Mouse (Mus musculus): ENCODE data around the gene Ngp.
"Not testable (repeated sequence)": the region's sequence is repeated elsewhere in the genome, so short reads cannot be mapped to it uniquely, and the experiment has no call there.

The Ngp gene

GRCm38 (mm10) chr9:110419511-110420112 is at the start of gene Ngp:
Gene Ngp, plus strand, starts transcription at chr9:110419747.
- DNase-seq (ENCODE audit: low spot score) = no peak

GRCm38 (mm10) chr9:110369860-110370259 is 49.7 kb upstream of the Ngp start:
- no peak for DNase-seq (ENCODE audit: low spot score)

DNA sequence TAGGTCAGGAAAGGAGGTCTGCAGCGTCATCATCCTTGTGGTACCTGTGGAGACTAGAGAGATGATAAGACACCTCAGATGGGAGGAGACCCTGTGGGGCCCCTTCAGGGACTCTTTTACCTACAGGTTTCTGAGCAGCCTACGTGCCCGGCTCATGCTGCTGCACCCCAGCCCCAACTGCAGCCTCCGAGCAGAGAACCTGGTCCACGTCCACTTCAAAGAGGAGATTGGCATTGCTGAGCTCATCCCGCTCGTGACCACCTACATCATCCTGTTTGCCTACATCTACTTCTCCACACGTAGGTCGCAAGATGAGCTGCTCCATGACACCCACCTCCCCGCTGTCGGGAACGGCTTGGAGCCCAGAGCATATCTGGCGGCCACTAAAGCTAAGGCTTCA is 45.7 kb upstream of the Ngp start:
- no peak for DNase-seq (ENCODE audit: low spot score)

DNA sequence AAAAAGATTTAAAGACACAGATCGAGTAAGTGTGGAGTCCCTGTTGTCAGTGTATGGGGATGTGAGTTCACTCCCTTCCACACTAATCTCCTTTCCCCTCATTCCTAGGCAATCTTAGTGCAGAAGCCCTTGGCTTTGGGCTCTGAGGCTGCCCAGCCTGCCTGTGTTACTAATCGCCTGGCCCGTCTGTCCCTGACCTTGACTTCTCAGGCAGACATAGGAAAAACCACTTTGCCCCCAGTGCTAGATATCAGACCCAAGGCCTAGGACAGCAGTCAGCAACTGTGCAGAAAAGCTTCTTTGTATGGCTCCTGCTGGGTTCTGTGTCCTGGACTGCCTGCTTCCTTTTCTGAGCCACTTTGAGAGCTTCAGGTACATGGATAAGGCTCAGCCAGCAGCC is 43.9 kb upstream of the Ngp start:
- no peak for DNase-seq (ENCODE audit: low spot score)

- DNase-seq (ENCODE audit: low spot score) = not testable (repeated sequence)
Observed at GRCm38 (mm10) chr9:110377655-110378054, 41.9 kb upstream of the Ngp start.

- no peak for DNase-seq (ENCODE audit: low spot score)
Observed at GRCm38 (mm10) chr9:110379361-110379760, 40.2 kb upstream of the Ngp start.

DNA sequence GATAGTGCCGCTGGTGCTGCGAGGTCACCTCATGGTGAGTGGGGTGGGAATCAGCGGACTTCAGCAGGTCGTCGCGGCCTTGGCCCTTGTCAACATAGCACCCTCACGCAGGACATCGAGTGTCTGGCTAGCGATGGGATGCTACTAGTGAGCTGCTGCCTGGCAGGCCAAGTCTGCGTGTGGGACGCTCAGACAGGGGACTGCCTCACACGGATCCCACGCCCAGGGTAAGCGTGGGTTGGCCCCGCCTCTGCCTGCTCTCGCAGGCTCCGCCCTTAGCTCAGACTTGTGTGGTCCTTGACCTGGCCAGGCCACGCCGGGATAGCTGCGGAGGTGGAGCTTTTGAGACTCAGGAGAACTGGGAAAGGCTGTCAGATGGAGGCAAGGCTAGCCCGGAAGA is 38.9 kb upstream of the Ngp start:
- peak; percentile 9 for DNase-seq (ENCODE audit: low spot score)

DNA sequence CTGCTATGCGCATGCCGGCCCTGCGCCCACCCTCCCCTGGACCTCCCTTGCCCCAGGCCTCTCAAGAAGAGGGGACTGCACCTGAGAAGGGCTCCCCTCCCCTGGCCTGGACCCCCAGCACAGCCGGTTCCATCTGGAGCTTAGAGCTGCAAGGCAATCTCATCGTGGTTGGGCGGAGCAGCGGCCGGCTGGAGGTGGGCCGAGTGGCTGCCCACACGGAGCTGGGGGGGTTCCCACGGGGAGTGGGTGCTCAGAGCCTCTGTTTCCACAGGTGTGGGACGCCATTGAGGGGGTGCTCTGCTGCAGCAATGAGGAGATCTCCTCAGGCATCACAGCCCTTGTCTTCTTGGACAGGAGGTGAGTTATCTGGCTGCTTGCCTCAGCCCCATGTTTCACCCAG is 38.3 kb upstream of the Ngp start:
- no peak for DNase-seq (ENCODE audit: low spot score)

DNA sequence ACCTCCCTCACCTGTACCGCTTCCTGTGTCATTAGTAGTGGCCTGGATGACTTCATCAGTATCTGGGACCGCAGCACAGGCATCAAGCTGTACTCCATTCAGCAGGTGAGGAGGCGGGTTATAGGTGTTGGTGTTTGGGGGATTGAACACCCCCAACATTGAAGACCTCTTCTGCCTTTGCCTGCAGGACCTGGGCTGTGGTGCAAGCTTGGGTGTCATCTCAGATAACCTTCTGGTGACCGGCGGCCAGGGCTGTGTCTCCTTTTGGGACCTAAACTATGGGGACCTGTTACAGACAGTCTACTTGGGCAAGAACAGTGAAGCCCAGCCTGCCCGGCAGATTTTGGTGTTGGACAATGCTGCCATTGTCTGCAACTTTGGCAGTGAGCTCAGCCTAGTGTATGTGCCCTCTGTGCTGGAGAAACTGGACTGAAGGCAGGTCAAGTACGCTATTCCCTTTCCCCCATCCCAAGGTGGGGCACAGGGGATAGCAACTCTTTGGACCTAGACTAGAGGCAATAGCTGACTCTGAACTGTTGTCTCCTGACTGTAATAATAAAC is 35.1 kb upstream of the Ngp start:
- DNase-seq (ENCODE audit: low spot score) = no peak

GRCm38 (mm10) chr9:110388011-110388410 is 31.5 kb upstream of the Ngp start:
- DNase-seq (ENCODE audit: low spot score) = no peak

DNA sequence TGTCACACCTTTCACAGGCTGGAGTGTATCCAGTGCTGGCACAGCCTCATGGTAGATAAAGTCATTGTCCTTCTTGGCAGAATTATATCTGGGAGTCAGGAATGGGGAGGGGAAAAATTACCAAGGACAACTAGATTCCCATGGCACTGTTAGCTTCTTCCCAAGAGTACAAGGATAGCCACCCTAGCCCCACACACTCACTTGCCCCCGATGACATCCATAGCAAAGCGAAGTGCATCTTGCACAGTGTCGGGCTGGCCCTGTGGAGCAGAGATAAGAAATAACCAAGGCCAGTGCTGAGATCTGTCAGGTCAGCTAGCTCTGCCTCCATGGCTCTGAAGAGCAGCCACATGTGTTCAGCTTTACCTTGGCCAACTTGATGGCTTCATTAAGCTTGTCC is 28.7 kb upstream of the Ngp start:
- no peak for DNase-seq (ENCODE audit: low spot score)

GRCm38 (mm10) chr9:110393295-110393694 is 26.3 kb upstream of the Ngp start:
- no peak for DNase-seq (ENCODE audit: low spot score)

- DNase-seq (ENCODE audit: low spot score) = no peak
Observed at GRCm38 (mm10) chr9:110400650-110401049, 18.9 kb upstream of the Ngp start.

DNA sequence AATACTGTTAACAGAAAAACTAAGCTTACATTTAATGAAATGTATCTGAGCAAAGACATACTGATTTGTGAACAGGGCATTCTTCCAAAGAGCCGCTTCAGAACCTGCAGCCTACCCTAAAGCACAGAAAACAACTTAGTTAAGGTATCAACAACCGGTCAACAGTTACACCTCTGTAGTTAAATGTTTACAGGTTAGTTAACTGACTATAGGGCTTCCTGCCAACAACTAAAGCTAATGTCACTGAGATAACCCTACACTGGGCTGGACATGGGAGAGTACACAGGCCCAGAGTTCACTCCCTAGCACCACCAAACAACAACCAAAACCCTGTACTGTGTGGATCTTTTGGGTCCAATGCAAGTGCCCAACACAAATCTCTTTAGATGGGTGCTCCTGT is 16.8 kb upstream of the Ngp start:
- DNase-seq (ENCODE audit: low spot score) = no peak

DNA sequence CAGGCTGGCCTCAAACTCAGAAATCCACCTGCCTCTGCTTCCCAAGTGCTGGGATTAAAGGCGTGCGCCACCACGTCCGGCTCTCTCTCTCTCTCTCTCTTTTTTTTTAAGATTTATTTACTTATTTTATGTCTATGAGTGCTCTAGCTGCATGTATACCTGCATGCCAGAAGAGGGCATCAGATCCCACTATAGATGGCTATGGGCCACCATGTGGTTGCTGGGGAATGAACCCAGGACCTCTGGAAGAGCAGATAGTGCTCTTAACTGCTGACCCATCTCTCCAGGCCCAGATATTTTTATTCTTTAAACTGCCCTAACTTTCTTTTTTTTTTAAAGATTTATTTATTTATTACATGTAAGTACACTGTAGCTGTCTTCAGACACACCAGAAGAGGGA is 16.3 kb upstream of the Ngp start:
- DNase-seq (ENCODE audit: low spot score) = not testable (repeated sequence)

GRCm38 (mm10) chr9:110407311-110408098 is 12.0 kb upstream of the Ngp start:
- DNase-seq (ENCODE audit: low spot score) = peak; percentile 51

DNA sequence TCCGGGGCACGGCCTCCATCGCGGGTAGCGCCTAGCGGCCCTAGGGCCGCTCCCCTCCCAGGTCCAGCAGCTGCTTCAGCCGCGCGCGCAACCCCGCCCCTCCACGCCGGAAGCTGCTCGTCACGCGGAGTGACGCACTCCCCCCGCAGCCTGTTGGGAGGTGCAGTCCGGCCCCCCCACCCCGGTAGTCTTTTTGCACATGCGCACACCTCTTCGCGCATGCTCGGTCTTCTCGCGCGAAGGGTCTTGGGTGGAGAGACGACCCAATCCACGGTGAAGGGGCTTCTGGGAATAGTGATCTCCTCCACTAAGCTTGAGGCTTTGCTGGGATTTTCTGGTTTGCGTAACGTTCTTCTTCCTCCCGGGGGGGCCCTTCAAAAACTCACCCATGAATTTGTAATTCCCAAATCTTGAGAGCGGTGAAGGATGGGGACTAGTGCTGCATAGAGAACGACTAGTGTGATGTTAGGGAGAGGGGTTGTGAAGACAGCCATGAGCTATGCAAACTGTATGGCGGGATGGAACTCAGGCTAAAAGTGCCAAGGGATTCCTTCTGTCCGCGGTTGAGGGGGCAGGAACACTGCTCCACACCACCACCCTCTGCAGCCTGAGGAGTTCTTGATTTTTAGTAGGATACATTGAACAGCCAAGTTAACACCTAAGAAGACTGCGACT is 11.3 kb upstream of the Ngp start, which contains the start of gene Ptpn23:
Gene Ptpn23, minus strand, starts transcription at position 115 of the 675 bp plus-strand sequence.
- peak; percentile 99 for DNase-seq (ENCODE audit: low spot score)

DNA sequence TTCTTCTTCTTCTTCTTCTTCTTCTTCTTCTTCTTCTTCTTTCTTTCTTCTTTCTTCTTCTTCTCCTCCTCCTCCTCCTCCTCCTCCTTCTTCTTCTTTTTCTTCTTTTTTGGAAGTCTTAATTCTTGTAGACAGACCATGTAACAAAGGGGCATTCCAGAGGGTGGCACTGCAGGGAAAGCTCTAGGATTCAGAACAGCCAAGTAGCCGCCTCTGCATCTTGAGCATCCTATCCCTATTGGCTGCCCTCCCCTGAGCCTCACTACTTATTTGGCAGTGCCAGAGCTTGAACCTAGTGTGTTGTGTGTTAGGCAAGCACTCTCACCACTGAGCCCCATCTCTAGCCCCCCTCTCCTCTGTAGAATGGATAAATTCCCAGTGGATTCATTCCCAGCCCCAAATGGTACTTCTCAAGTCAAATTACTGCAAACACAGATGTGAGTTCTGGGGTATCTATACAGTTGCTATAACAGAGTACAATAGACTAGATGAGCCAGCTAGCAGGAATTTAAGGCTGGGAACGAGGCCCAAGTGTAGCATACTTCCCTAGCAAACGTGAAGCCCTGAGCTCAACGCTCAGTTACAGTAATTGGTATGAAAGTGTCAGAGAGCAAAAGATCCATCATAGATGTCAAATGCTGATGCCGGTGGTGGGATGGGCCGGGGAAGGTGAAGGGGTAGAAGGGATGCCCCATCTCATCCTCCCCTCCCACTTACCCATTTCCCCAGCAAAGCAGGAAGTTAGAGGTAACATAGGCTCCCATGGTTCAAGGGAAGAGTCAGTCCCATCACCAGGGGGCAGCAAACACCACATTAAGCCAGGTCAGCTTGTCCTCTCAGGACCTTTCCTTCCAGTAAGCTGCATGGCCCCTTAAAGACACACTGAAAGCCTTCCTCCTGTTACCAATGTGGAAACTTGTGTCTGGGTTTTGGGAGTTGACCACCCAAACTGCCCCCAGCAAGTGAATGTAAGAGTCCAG is 8.3 kb upstream of the Ngp start:
- DNase-seq (ENCODE audit: low spot score) = peak; percentile 94

- DNase-seq (ENCODE audit: low spot score) = no peak
Observed at GRCm38 (mm10) chr9:110412926-110413325, 6.6 kb upstream of the Ngp start.

- peak; percentile 70 for DNase-seq (ENCODE audit: low spot score)
Observed at GRCm38 (mm10) chr9:110413785-110414184, 5.8 kb upstream of the Ngp start.

DNA sequence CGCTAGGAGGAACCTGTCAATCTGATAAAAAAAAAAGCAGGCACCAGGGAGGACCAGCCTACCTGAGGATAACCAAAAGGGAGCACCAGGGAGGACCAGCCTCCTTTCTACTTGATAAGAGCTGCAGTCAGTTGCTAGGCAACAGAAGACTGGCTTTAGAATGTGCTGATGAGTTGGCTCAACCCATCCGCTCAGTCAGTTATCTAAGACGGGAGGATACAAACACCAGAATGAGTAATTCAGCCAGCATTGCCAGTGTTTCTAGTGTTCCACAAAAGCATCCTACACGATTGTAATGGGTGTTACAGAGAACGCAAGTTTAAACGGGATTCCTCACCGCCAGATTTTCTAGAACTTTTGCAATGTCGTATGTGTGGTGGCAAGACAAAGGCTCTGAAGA is 11.7 kb downstream of the Ngp start:
- DNase-seq (ENCODE audit: low spot score) = no peak

DNA sequence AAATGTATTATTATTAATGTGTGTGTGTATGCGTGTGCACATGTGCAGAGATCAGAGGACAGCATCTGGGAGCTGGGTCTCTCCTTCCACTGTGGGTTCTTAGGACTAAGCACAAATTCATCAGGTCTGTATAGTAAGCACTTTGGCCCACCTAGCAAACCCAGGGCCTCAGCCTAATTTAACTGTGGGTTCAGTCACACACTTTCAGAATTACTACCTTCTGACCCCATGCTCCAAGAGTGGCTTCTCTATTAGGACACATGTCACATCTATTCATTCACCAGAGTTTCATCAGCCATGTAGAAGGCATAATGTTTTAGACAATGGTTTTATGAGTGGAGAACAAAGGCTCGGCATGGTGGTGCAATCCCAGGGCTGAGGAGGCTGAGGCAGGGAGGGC is 13.5 kb downstream of the Ngp start:
- no peak for DNase-seq (ENCODE audit: low spot score)

All from embryo, embryonic 10.5 days (tissue).